Mouse (Mus musculus) urinary bladder, postnatal 10 days (tissue): ENCODE measurements around the gene Gm4985.
"Not testable (repeated sequence)": the region's sequence is repeated elsewhere in the genome, so short reads cannot be mapped to it uniquely, and the experiment has no call there.

ENCODE experiments used
- DNase-seq: peaks from one replicate; pipeline ENCODE4 v3.0.0; 2022; ENCODE audit warnings: low spot score

The Gm4985 gene

GRCm38 (mm10) chrX:23958834-23959233 is at the start of gene Gm4985:
Gm4985 (minus strand) TSS chrX:23958934.
- DNase-seq: not testable (repeated sequence)

- no peak for DNase-seq
Measured at GRCm38 (mm10) chrX:23954161-23954560, 4.6 kb downstream of the Gm4985 start.
